Mouse (Mus musculus): ENCODE results near the gene Olfr789.

DNA sequence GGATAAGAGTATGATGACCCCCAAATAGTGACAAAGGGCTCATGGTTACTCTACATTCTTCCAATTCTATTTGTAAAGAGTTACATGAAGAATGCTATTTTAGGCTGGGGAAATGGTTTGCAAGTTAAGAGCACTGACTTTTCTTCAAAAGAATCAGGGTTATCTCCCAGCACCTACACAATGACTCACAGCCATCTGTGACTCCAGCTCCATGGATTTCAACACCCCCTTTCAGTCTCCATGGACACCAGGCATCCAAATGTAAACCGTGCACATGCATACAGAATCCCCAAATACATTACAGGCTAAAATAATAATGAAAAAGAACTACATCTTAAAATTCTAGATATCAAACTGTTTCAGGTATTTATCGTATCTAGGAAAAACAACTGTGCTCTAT is 5.5 kb downstream of the Olfr789 start:
- no peak for TF ChIP-seq CTCF (IDR thresholded peaks at IDR 0.05)
- TF ChIP-seq POLR2A (IDR thresholded peaks at IDR 0.05; ENCODE audit: insufficient read depth, low read depth, low read length): no peak
